Mouse (Mus musculus) embryonic facial prominence, embryonic 11.5 days (tissue): ENCODE measurements around the gene Commd4. TPM values are rescaled to one million over a fixed set of nuclear protein-coding genes. Genes with fewer than 3 reads are reported as not detected.

ENCODE experiments used
- polyA plus RNA-seq: library from polyadenylated mRNA; unstranded; fragments of >200 nt; fragmentation: Nextera tagmentation; extraction: Ambion mirVana; gene quantifications from 2 replicates; pipeline ENCODE4 v1.2.1, GENCODE M21; 2014

The Commd4 gene
- polyA plus RNA-seq, 1 experiment from 2014 or later = 70.8 TPM

Other genes with a start within 250 kb of the Commd4 start
- 6.6 and 7.3 TPM in 2 replicates for gene Snx33, start 230.0 kb downstream of the Commd4 start, polyA plus RNA-seq
- 76.4 and 80.3 TPM in 2 replicates for gene Imp3, start 220.9 kb downstream of the Commd4 start, polyA plus RNA-seq
- 27.2 and 29.7 TPM in 2 replicates for gene Snupn, start 207.5 kb downstream of the Commd4 start, polyA plus RNA-seq
- gene Ptpn9, start 163.4 kb downstream of the Commd4 start, polyA plus RNA-seq = 38.9 and 39.9 TPM in 2 replicates
- gene Sin3a, start 86.3 kb downstream of the Commd4 start, polyA plus RNA-seq = 58.3 and 59.3 TPM in 2 replicates
- gene Man2c1, start 27.6 kb downstream of the Commd4 start, polyA plus RNA-seq = 14.4 and 15.4 TPM in 2 replicates
- 4.3 and 5.8 TPM in 2 replicates for gene Neil1, start 10.0 kb downstream of the Commd4 start, polyA plus RNA-seq
- not detected in 2 replicates for gene Trcg1, start 78.2 kb upstream of the Commd4 start, polyA plus RNA-seq
- 11.9 and 14.0 TPM in 2 replicates for gene 1700017B05Rik, start 104.3 kb upstream of the Commd4 start, polyA plus RNA-seq